Mouse (Mus musculus): ENCODE results near the gene Wdr38.
"Not testable (repeated sequence)": the region's sequence is repeated elsewhere in the genome, so short reads cannot be mapped to it uniquely, and the experiment has no call there.

Gene Wdr38

DNA sequence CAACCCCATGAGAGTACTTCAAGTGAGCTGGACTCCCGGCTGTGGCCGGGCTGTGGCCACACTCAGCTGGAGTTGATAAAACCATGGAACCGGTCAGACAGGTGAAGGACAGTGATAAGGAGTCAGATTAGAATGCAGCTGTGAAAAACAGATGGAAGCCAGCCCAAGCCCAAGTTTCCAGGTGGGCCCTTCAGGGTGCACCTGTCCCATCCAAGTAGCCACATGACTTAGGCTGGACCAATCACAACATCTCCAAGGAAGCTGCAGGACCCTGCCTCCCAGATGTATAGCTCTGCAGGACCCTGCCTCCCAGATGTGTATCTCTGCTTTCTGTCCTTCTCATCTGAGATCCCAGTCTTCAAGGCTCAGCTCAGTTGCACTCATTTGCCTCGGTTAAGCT lies 5.3 kb upstream of the Wdr38 start:
- DNase-seq (ENCODE audit: low read depth in 2 of 2, low spot score in 2 of 2): no peak

DNA sequence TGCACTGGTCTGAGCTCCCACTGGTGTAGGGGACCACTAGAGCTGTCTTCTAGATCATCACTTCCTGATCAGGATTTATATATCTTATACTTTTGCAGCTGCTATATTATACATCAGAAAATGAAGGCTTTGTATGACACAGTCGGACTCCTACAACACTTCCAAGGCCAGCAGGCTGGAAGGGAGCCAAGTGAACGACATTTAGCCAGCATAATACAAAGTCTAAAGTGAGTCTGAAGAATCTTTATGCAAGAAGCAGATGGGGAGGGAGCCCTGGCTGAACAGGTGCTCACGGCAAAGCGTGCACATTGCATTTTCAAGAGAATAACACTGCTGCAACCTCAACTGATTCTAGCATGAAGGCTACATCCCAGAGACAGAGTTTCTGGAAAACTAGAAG lies 4.8 kb upstream of the Wdr38 start:
- DNase-seq (ENCODE audit: low read depth in 2 of 2, low spot score in 2 of 2): no peak

DNA sequence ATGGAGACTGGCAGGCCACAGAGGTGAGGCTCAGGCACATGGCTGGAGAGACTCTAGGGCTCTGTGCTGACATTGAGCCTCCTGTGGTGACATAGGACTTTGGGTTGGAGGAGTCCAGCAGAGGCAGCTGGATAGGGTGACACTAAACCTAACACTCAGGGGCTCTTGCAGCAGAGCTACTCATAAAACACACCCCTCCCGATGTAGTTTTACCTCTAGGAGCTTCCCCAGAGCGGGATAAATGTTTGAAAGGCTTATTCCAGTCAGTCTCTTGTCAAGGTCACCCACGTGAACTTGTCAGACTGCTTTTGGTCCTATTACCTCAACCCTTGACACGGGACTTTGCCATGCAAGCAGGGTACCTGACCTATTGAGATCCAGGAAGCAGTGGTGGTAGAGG lies 2.1 kb downstream of the Wdr38 start:
- no peak for DNase-seq (ENCODE audit: low read depth in 2 of 2, low spot score in 2 of 2)

DNA sequence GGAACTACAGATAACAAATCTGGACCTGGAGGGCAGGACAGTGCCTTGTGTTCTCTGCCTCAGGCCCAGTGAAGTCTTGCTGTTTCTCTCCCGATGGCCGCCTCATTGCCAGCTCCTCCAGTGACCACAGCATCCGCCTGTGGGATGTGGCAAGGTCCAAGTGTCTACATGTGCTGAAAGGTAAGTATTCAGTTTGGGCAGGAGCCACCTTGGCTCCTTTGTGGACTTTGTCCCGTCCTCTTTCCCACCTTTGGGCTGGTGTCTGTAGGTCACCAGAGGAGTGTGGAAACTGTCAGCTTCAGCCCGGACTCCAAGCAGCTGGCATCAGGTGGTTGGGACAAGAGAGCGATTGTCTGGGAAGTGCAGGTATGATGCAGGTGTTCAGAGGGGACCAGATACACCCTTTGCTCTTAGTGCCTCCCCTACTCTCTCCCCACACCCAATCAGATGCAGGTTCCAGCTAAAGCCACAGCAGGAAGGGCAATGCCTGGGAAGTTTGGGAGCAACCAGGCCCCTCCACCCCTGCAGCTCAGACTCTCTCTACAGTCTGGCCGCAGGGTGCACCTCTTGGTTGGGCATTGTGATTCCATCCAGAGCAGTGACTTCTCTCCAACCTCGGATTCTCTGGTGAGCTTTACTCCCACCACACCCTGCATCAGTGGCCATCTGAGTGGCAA lies 2.8 kb downstream of the Wdr38 start:
- DNase-seq (ENCODE audit: low read depth in 2 of 2, low spot score in 2 of 2): no peak

DNA sequence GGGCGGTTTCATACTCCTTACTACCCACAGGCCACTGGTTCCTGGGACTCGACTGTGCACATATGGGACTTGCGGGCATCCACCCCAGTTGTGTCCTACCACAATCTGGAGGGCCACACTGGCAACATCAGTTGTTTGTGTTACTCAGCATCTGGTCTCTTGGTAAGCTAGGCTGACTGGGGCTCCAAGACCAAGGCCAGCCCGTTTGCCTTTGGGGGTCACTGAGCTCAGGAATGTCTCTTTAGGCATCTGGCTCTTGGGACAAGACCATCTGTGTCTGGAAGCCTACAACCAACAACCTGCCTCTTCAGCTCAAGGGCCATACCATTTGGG lies 3.3 kb downstream of the Wdr38 start:
- DNase-seq (ENCODE audit: low read depth in 2 of 2, low spot score in 2 of 2): no peak

DNA sequence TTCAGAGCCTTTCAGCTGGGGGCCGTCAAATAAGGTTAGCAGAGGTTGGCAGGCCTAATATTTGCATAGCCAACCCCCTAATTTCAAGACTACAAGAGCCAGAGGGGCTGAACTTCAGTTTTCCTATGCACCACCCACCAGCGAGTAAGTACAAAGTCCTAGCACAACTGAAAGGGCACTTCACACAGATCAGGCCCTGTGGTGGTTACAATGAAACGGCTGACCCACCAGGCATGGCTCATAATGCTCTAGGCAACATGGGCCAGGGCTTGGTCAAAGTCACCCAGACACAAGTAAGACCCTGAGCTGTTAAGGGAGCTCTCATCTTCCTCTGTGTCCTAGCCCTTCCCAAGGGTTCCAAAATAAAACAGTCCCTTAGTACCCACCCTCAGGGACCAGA lies 4.6 kb downstream of the Wdr38 start:
- no peak for DNase-seq (ENCODE audit: low read depth in 2 of 2, low spot score in 2 of 2)

DNA sequence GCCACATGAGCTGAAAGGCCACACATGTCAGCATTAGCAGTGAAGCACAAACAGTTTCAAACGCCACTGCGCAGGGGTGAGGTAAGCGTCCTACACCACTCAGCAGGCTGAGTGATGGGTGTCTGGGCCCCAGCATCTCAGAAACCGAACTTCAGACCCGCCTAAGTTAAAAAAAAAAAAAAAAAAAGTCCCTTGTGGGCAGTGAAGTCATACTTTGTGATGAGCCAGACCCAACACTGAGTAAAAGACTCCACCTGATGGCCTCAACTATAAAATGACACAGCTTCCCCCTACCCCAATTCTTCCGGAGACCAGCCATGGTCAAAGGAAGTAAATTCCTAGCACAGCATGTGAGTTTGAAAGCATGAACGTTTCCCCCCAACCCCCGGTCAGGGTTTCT lies 5.8 kb downstream of the Wdr38 start:
- no peak for DNase-seq (ENCODE audit: low read depth in 2 of 2, low spot score in 2 of 2)

DNA sequence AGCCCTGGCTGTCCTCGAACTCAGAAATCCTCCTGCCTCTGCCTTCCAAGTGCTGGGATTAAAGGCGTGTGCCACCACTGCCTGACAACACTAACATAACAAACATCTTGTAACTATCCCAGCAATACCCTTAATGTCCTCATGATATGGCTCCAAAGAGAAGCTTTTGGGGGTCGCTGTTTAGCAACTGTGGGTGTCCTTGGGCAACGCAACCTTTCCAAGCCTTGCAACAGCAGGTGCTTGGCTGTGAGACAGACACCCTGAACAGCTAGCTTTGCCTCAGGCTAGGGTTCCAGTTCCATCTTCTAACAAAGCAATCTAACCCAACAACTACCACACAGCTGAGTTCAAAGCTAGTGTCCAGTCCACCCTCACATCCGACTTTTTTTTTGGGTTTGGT lies 6.2 kb downstream of the Wdr38 start:
- no peak for DNase-seq (ENCODE audit: low read depth in 2 of 2, low spot score in 2 of 2)

DNA sequence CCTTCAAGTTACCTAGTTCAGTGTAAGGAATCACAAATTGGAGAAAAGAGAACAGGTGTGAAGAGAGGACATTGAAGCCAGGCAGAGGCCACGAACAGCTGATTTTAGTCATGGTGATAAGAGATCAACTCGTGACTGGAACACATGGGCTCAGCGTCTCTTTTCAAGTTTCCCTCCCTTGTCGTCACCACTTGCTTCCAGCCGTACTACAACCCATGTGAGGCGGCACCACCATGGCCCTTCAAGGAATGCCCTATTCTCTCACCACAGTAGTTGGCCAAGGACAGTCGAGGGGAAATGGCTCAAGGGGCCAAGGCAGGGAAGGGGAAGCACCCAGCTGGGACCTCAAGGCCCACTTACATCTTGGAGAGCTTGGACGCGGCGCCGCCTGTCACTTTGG lies 7.1 kb downstream of the Wdr38 start:
- peak; percentile 26 to 37 for DNase-seq (ENCODE audit: low read depth in 2 of 2, low spot score in 2 of 2)

DNA sequence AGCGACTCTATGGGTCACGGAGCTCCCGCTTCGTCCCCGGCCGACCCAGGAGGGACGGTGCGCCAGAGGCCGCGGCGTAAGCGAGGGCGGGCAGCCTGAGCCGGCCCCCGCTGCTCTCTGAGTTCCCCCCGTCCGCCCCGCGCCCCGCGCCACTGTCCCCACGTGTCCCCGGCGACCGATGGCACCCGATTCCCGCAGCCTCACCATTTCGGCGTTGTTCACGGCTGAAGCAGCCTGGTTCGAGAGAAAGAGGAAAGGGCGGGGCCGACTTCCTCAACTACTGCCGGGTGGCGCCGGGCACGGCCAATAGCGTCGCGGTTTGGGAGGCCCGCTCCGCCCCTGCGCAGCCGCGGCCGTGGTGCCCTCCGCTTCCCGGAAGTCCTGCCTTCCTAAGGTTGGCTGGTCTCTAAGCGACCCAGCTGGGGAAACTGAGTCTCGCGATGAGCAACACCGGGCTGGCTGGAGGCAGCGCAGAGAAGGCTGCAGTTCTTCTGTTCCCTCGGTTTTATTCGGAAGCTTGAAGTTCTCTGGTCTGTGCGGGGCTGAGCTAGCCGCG lies 7.7 kb downstream of the Wdr38 start, which contains the start of gene Arpc5l:
Arpc5l (plus strand) TSS at position 469 of the 556 bp plus-strand sequence.
- DNase-seq (ENCODE audit: low read depth in 2 of 2, low spot score in 2 of 2): peak; percentile 84

DNA sequence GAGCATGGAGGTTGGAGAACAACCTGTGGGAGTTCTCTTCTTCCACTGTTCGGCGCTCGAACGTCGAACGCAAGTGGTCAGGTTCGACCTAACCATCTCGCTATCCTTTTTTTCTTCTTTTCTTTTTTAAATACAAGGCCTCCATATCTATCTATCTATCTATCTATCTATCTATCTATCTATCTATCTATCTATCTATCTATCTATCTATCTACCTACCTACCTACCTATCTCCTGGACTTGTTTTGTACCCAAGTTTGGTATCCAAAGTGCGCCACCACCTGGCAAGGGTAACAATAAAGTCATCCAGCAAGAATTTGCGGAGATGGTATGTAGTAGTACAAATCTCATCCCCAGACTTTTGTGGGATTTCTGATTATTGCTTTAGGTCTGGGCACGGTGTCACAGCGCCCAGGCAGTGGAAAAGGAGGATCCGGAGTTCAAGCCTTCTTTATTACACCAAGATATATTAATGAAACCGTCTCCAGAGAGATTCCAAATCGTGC lies 8.4 kb downstream of the Wdr38 start, which contains the start of gene Rpl35:
Rpl35 (minus strand) TSS at position 51 of the 506 bp plus-strand sequence.
- peak; percentile 36 to 63 for DNase-seq (ENCODE audit: low read depth in 2 of 2, low spot score in 2 of 2)

DNA sequence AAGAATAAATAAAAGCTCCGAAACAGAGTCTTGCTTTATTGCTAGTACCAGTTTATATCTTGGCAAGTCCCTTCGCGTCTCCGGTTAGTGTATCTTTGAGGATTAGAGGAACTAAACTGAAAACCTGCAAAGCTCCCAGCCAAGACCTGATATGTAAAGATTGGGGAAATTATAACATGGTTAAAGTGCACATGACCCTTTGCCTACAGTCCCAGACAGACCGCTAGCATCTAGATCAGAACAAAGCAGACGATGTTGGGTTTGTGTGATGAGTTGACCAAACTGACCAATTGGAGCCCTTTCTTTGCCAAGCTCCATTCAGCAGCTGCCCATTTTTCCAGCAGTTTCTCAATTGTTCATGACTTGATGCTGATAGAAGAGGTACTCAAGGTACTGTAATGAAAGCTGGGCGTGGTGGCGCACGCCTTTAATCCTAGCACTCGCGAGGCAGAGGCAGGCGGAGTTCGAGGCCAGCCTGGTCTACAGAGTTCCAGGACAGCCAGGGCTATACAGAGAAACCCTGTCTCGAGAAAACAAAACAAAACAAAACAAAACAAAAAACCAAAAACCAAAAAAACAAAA lies 9.0 kb downstream of the Wdr38 start:
- DNase-seq (ENCODE audit: low read depth in 2 of 2, low spot score in 2 of 2): no peak

DNA sequence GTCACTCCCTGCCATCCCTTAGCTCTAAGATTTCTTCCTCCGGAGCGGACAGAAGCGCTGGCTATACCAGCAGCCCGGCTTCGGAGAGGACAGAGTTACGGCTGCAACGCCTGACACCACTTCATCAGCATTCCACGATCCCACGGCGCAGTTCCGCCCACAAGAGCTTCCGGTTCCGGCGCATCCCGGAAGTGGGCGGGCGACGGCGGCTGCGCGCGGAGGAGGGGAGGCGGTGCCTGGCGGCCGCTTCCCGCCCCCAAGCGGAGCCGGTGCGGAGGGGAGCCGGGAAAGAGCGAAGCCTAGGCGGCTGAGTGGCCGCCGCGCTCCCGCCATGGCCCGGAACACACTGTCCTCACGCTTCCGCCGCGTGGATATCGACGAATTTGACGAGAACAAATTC lies 10.6 kb downstream of the Wdr38 start:
- DNase-seq (ENCODE audit: low read depth in 2 of 2, low spot score in 2 of 2): peak; percentile 90 to 92

DNA sequence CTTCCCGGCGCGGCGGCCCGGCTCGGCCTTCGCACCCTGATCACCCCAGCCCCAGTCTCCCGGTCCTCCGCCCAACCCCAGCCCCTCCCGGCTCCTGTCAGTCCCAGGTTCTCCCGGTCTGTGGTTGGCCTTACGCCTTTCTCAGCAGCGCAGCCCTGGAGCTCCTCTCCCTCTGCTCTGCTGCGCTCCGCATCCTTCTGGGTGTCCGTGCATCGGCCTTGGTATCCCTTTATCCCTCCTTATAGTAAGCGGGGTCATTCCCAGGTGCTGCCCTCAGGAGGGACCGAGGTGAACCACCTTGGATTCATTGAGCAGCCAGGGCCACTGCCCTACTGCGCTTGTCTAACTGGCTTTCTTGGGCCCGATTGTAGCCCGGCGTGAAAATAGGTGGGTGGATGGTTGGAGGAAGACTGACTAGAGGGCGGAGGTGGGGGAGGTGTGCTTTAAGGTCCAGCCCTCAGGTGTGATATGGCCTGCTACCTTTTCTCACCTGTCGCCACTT lies 11.1 kb downstream of the Wdr38 start:
- DNase-seq (ENCODE audit: low read depth in 2 of 2, low spot score in 2 of 2): peak; percentile 18 to 24

DNA sequence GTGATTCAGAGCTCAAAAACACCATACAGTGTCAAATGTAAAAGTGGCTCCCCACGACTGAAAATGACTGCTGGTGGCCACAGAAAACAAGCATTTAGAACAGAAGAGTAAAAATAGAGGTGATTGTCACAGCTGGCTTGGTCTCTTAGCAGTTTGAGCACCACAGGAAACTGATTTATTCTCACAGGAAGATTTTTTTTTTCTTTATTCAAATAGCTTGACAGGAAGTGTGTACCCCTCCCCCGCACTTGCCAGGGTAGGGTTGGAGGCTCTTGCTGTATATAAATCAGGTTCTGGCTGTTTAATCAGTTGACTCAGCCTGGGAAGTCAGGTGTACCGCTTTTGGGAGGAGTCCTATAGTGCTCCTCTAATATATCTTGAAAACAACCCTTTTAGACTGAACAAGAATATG lies 11.7 kb downstream of the Wdr38 start:
- peak; percentile 49 to 72 for DNase-seq (ENCODE audit: low read depth in 2 of 2, low spot score in 2 of 2)

DNA sequence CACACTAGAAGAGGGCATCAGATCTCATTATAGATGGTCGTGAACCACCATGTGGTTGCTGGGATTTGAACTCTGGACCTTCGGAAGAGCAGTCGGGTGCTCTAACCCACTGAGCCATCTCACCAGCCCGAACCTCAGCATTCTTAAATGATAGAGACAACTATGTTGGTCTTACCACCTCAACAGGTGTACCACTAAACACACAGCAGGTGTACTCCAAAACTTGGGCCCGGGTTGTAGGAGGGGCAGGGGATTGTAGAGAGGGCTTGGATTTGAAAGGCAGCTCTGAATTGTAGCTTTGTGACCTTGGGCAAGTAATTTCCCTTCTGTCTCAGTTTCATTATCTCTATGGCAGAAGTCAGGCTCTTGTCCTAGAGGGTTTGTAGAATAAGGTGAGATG lies 12.9 kb downstream of the Wdr38 start:
- DNase-seq (ENCODE audit: low read depth in 2 of 2, low spot score in 2 of 2): not testable (repeated sequence)

DNA sequence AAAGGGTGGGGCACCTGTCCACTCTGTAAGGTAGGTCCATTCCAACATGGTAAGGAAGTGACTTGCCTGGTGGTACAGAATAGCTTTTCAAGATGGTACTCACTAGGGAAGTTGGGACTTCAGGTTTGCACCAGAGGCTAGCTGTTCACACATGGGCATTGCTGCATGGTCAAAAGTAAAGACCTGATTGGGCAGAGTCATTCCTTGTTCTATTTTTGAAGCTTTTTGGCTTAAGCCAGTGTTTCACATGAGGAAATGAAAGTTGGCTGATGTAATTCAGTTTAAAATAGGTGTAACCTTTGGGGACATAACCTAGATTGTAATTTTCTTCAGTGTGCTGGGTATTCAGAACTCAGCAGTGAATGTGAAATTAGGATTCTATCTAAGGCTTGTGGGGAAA lies 14.0 kb downstream of the Wdr38 start:
- DNase-seq (ENCODE audit: low read depth in 2 of 2, low spot score in 2 of 2): no peak

DNA sequence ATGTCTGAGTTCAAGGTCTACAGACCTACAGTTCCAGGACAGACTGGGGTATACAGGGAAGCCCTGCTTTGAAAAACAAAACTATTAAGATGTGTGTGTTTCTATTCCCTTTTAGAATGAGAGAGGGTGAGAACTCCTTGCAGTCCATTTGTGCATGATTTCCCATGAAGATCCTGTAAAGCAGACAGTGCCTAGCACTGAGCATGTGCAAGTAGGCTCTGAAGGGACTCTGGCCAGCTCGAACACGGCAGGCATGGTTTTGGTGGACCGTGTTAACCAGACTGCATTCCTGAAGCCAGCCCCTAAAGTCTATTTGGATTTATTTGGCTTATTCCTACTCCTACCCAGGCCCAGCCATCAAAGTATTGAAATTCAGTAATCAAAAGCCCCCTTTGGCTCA lies 14.7 kb downstream of the Wdr38 start:
- no peak for DNase-seq (ENCODE audit: low read depth in 2 of 2, low spot score in 2 of 2)

DNA sequence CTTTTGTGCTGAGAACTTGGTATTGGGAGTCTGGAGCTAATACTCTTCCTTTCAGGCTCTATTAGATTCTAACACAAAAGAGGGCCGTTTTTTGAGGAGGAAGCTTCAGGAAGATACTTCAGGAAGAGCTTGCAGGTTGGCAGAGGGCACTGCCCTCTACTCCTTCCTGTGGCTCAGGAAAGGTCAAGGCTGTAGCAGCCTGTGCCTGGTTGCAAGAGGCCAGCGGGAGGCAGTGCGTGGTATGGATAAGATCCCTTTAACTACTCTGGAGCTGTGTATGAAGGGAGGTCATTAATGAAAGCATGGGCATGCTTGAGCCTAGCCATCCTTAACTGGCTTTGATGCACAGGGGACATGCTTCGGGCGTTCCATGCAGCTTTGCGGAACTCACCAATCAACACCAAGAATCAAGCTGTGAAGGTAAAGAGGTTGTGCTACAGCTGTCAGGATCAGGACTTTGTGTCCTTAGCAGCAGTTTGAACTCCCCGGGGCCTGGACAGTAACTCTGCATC lies 15.5 kb downstream of the Wdr38 start:
- DNase-seq (ENCODE audit: low read depth in 2 of 2, low spot score in 2 of 2): no peak

DNA sequence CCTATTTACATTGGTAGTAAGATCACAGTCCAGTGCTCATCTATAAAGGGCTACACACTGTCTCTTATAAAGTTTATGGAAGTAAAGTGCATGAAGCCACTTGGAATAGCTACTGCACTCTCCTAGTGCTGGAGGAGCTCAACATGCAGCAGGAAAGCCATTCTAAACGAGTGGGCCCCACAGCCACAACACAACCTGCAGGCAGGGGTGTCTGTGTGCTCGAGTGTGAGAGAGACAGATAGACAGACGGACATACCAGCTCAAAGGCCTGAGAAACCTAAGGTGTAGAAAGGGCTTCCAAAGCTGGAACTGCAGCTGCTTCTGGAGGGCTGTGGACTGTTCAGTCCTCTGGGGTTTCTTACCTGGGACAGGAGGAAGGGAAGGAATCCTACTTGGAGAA lies 19.3 kb downstream of the Wdr38 start:
- no peak for DNase-seq (ENCODE audit: low read depth in 2 of 2, low spot score in 2 of 2)

DNA sequence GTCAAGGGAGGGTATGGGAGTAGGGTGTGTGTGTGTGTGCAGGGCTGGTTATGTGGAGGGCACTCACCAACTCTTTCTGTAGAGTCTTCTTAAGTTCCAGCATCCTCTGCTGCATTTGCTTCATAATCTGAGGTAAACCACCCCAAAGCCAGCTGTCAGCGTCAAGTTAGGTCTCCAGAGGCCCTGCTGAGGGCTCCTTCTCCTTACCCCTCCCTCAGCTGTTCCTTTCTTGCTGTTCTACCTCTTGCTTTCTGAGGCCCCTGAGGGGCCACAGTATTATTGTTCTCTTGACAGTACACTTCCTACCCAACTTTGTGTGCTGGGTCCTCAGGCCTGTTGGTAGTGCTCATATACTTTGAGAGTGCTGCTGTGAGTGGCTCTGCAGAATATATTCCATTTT lies 22.7 kb downstream of the Wdr38 start:
- no peak for DNase-seq (ENCODE audit: low read depth in 2 of 2, low spot score in 2 of 2)

DNA sequence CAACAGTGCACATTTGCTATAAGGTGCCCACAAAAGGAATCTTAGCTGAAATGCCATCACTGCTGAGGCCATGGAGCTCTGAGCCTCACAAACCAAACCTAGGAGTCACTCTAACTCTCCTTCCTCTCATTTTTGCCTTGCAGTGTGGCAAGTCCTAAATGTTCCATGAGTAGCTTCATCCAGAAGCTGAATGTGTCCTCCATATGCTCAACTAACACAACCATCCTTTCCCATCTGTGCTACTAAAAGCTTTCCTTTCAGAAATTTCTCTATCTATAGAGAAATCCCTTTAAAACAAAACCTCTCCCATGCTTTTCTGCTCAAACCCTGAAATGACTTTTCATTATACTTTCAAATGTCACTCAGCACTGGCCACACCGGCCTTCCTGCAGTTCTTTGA lies 34.3 kb downstream of the Wdr38 start:
- DNase-seq (ENCODE audit: low read depth in 2 of 2, low spot score in 2 of 2): no peak

Data from CD8-positive naive resting alpha-beta T cell, adult 2 months (primary cell).